Mouse (Mus musculus): ENCODE results near the gene Chaf1a.

- TF ChIP-seq CTCF (IDR thresholded peaks at IDR 0.05; ENCODE audit: low read depth) = no peak
- TF ChIP-seq EP300 (IDR thresholded peaks at IDR 0.05; ENCODE audit: low read depth) = no peak
Observed at GRCm38 (mm10) chr17:56109219-56110051, 69.2 kb downstream of the Chaf1a start, which contains the start of gene Plin4.
